Mouse (Mus musculus): Measurements from ENCODE around the gene Mobp.

Gene Mobp

GRCm38 (mm10) chr9:120210865-120211264 is 61.4 kb downstream of the Mobp start:
- CTCF ChIA-PET, result no interaction called here

- CTCF ChIA-PET, result interaction anchor here (0.7 kb wide), 1 partner anchor 1237 kb away, joined by 4 read pairs; no protein-coding TSS in a partner anchor
These were observed 63.4 kb downstream of the Mobp start for GRCm38 (mm10) chr9:120212936-120213335.

GRCm38 (mm10) chr9:120214978-120215495 is 65.5 kb downstream of the Mobp start:
- CTCF ChIA-PET, result no interaction called here

GRCm38 (mm10) chr9:120219411-120219810 is 69.9 kb downstream of the Mobp start:
- CTCF ChIA-PET, result no interaction called here

Measured in spleen, embryonic (tissue).